Mouse (Mus musculus) right cerebral cortex, postnatal 10 days (tissue): ENCODE measurements at regions not wholly inside any gene's neighbourhood (a gene's known extent, or its start where the extent isn't known, plus 50 kb on each side); places are given as distances from the start of the nearest gene placed in this dataset.

Experiments used
- DNase-seq, 2 experiments: peaks; one replicate each; pipeline ENCODE4 v3.0.0; 2021; ENCODE audit warnings: low spot score in 2 of 2

- DNase-seq, result no peak
Observed at GRCm38 (mm10) chr1:75889847-75890591, 344.0 kb downstream of the Slc4a3 start.

- no peak for DNase-seq
Observed at GRCm38 (mm10) chr1:75890636-75891276, 344.7 kb downstream of the Slc4a3 start.

GRCm38 (mm10) chr1:75895550-75895949, 349.5 kb downstream of the Slc4a3 start:
- no peak for DNase-seq

- DNase-seq, result no peak
Observed at GRCm38 (mm10) chr1:75901146-75901545, 355.1 kb downstream of the Slc4a3 start.

- DNase-seq, result no peak
Observed at GRCm38 (mm10) chr1:75905699-75906470, 359.8 kb downstream of the Slc4a3 start.

GRCm38 (mm10) chr1:75915311-75915710, 369.2 kb downstream of the Slc4a3 start:
- DNase-seq, result no peak

- no peak for DNase-seq
Observed at GRCm38 (mm10) chr1:75916181-75916580, 370.1 kb downstream of the Slc4a3 start.

- no peak for DNase-seq
Observed at GRCm38 (mm10) chr1:75919134-75919533, 373.1 kb downstream of the Slc4a3 start.

- DNase-seq, result no peak
Observed at GRCm38 (mm10) chr1:75925046-75925445, 379.0 kb downstream of the Slc4a3 start.

GRCm38 (mm10) chr1:75925802-75926201, 379.7 kb downstream of the Slc4a3 start:
- peak; percentile 93 to 97 for DNase-seq

GRCm38 (mm10) chr1:75931852-75932251, 385.8 kb downstream of the Slc4a3 start:
- no peak for DNase-seq

GRCm38 (mm10) chr1:75933831-75934230, 387.8 kb downstream of the Slc4a3 start:
- no peak for DNase-seq

GRCm38 (mm10) chr1:75934761-75935160, 388.7 kb downstream of the Slc4a3 start:
- no peak for DNase-seq

- no peak for DNase-seq
Observed at GRCm38 (mm10) chr1:75935866-75936265, 389.8 kb downstream of the Slc4a3 start.

GRCm38 (mm10) chr1:75936596-75936995, 390.5 kb downstream of the Slc4a3 start:
- DNase-seq, result peak; percentile 34 to 37

GRCm38 (mm10) chr1:75937331-75937730, 391.3 kb downstream of the Slc4a3 start:
- no peak for DNase-seq

- no peak for DNase-seq
Observed at GRCm38 (mm10) chr1:75946290-75946839, 400.3 kb downstream of the Slc4a3 start.

GRCm38 (mm10) chr1:75978203-75978986, 432.3 kb downstream of the Slc4a3 start:
- peak; percentile 54 to 70 for DNase-seq

GRCm38 (mm10) chr1:75983057-75983456, 437.0 kb downstream of the Slc4a3 start:
- DNase-seq, result no peak

- DNase-seq, result no peak
Observed at GRCm38 (mm10) chr1:75983487-75983886, 437.4 kb downstream of the Slc4a3 start.

GRCm38 (mm10) chr1:75988496-75988895, 442.4 kb downstream of the Slc4a3 start:
- no peak for DNase-seq
